Mouse (Mus musculus) ES-Bruce4 (cell line): ENCODE results near the gene Aldh1a2.

Experiments used
- CTCF ChIP-seq: IDR thresholded peaks from one replicate; pipeline ENCODE4 v1.8.1; 2011; ENCODE audit warnings: low read depth, low read length
- POLR2A ChIP-seq: IDR thresholded peaks from one replicate; pipeline ENCODE4 v1.8.1; 2011; ENCODE audit warnings: low read length; ENCODE audit not compliant: insufficient read depth

- TF ChIP-seq CTCF, result no peak
- TF ChIP-seq POLR2A, result no peak
Measured at GRCm38 (mm10) chr9:71187396-71187795, 28.2 kb upstream of the Aldh1a2 start.
